In the genomic region with DNA sequence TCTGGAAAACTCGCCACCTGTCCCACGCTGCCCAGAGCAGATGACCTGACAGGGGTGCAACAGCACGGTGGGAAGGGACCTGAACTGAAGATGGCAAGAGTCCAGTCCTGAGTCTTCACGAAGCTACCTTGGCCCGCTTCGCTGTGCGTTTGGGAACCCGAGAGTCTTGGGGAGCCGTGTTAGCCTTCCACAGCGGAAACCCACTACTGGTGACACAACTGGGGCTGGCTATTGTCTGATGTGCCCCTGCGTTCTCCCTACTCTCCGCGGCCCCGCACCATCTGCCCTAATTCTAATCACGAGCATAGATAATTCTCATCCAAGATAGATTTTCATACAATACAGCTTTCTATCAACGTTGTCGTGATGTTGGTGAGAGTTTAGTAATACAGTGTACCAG, we compare ENCODE assay signal across 9 mouse cellular contexts. TPM values are rescaled to one million over a fixed set of nuclear protein-coding genes. Genes with fewer than 3 reads are reported as not detected.
DNase-seq lines count a peak whose midpoint lies in the region; ATAC-seq and TF ChIP-seq lines count a peak whose summit lies in the region.
"Had no signal": no experiment of that assay in that cellular context is flagged by ENCODE, and none has a peak within 500 bp of the region (broad histone marks: within the 10 kb centered on the region; RNA-seq: fewer than 3 reads in every experiment).

No protein-coding gene starts in this region.

- H3K4me1 ChIP-seq in embryonic facial prominence, embryonic 12.5 days: peaks cover 11% of the 10 kb centered on the region; the same call in 1 of the 2 replicates
- peaks cover 20% of the 10 kb centered on the region for H3K4me1 ChIP-seq in limb, embryonic 10.5 days
- H3K4me1 ChIP-seq in neural tube, embryonic 14.5 days (ENCODE audit: control insufficient read depth, insufficient read depth, low read length): peaks cover 9% of the 10 kb centered on the region; the same call in 1 of the 2 replicates

- TF ChIP-seq CTCF in layer of hippocampus, adult 2 months (conservative IDR thresholded peaks at IDR 0.05): no peak

- peak; percentile 8; the same call in 1 of the 2 replicates for ATAC-seq in embryonic facial prominence, embryonic 12.5 days (ENCODE audit: insufficient number of reproducible peaks, insufficient read depth, low FRiP score, low TSS enrichment)
- peak; percentile 41 for ATAC-seq in neural tube, embryonic 14.5 days (ENCODE audit: low read depth)

- H3K4me2 ChIP-seq in embryonic facial prominence, embryonic 12.5 days (replicated peaks): peak overlapping the region; percentile 86
- peak overlapping the region; percentile 71 for H3K4me2 ChIP-seq in neural tube, embryonic 14.5 days (ENCODE audit: low read depth, low read length)

- DNase-seq in layer of hippocampus, adult 2 months (ENCODE audit: low spot score in 2 of 2): peak in 1 of 2 experiments; percentile 25
- DNase-seq in layer of hippocampus, adult 9-11 months: no peak
- no peak for DNase-seq in limb, embryonic 10.5 days (ENCODE audit: low spot score)
- no peak for DNase-seq in spleen, postnatal 10 days (ENCODE audit: low spot score in 2 of 2)
- no peak for DNase-seq in cerebellum, adult 9-10 months
- no peak for DNase-seq in retina, embryonic 14.5 days (ENCODE audit: low spot score)

- peak overlapping the region; percentile 66 for H3K9ac ChIP-seq in embryonic facial prominence, embryonic 12.5 days
- peak overlapping the region; percentile 75 for H3K9ac ChIP-seq in neural tube, embryonic 14.5 days (replicated peaks; ENCODE audit: low read depth, low read length)

- peaks cover 8% of the 10 kb centered on the region; the same call in 1 of the 2 replicates for H3K27me3 ChIP-seq in embryonic facial prominence, embryonic 12.5 days
- H3K27me3 ChIP-seq in limb, embryonic 10.5 days (ENCODE audit: low read depth, poor library complexity, severe bottlenecking): peaks cover 11% of the 10 kb centered on the region
- no peaks in the 10 kb centered on the region for H3K27me3 ChIP-seq in neural tube, embryonic 14.5 days (ENCODE audit: control insufficient read depth, insufficient read depth, low read length)

- 16% methylated on average over 17 of the region's 17 CpGs for WGBS in embryonic facial prominence, embryonic 12.5 days
- 24% methylated on average over 17 of the region's 17 CpGs for WGBS in limb, embryonic 10.5 days
- WGBS in neural tube, embryonic 14.5 days: 13% methylated on average over 17 of the region's 17 CpGs

- H3K4me3 ChIP-seq in layer of hippocampus, adult 2 months: peak overlapping the region; percentile 87
- peak overlapping the region; percentile 64 for H3K4me3 ChIP-seq in embryonic facial prominence, embryonic 12.5 days
- peak overlapping the region; percentile 61 for H3K4me3 ChIP-seq in limb, embryonic 10.5 days
- H3K4me3 ChIP-seq in neural tube, embryonic 14.5 days (ENCODE audit: low read depth, low read length): peak overlapping the region; percentile 62

- H3K36me3 ChIP-seq in embryonic facial prominence, embryonic 12.5 days: no peaks in the 10 kb centered on the region
- no peaks in the 10 kb centered on the region for H3K36me3 ChIP-seq in limb, embryonic 10.5 days
- H3K36me3 ChIP-seq in neural tube, embryonic 14.5 days (ENCODE audit: control insufficient read depth, insufficient read depth, low read length): no peaks in the 10 kb centered on the region

- H3K27ac ChIP-seq in layer of hippocampus, adult 2 months: peak overlapping the region; percentile 89
- no peak overlapping the region for H3K27ac ChIP-seq in embryonic facial prominence, embryonic 12.5 days
- no peak overlapping the region for H3K27ac ChIP-seq in limb, embryonic 10.5 days
- peak overlapping the region; percentile 77 for H3K27ac ChIP-seq in neural tube, embryonic 14.5 days (ENCODE audit: low read depth, low read length)

- H3K9me3 ChIP-seq in embryonic facial prominence, embryonic 12.5 days: no peaks in the 10 kb centered on the region
- no peaks in the 10 kb centered on the region for H3K9me3 ChIP-seq in limb, embryonic 10.5 days (replicated peaks)
- no peaks in the 10 kb centered on the region for H3K9me3 ChIP-seq in neural tube, embryonic 14.5 days (ENCODE audit: control insufficient read depth, low read length)

RNA-seq across cellular contexts. Expression of a gene that starts 0.5 kb away (rescaled TPM):
- 10 to 100 TPM; 47.3 to 54.1 TPM for total RNA-seq in layer of hippocampus, adult 2 months (2021)
- 13.5 and 14.1 TPM in 2 replicates for polyA plus RNA-seq in embryonic facial prominence, embryonic 12.5 days (2016; fragmentation: Nextera tagmentation; extraction: Ambion mirVana)
- polyA plus RNA-seq in limb, embryonic 10.5 days (2016; fragmentation: Nextera tagmentation; extraction: Ambion mirVana): 12.1 and 12.7 TPM in 2 replicates
- 35.8 and 46.3 TPM in 2 replicates for polyA plus RNA-seq in neural tube, embryonic 14.5 days (2014; fragmentation: Nextera tagmentation; extraction: Ambion mirVana)

RNA-seq across cellular contexts. Expression of a gene that starts 32.3 kb away (rescaled TPM):
- total RNA-seq in layer of hippocampus, adult 2 months (2021): under 1 TPM; 0.44 to 0.61 TPM
- 0.26 and 0.64 TPM in 2 replicates for polyA plus RNA-seq in embryonic facial prominence, embryonic 12.5 days (2016; fragmentation: Nextera tagmentation; extraction: Ambion mirVana)
- not detected in 2 replicates for polyA plus RNA-seq in limb, embryonic 10.5 days (2016; fragmentation: Nextera tagmentation; extraction: Ambion mirVana)
- polyA plus RNA-seq in neural tube, embryonic 14.5 days (2014; fragmentation: Nextera tagmentation; extraction: Ambion mirVana): 0.43 and 0.76 TPM in 2 replicates
- total RNA-seq: monocyte, adult 5-6 weeks had no signal

Comparison
In these comparisons a context has a peak if more than half of its experiments do, and no peak if none do; other contexts are left out.
1. H3K27ac ChIP-seq: peak in layer of hippocampus, adult 2 months (single experiment) and neural tube, embryonic 14.5 days (single experiment); none in embryonic facial prominence, embryonic 12.5 days (single experiment) and limb, embryonic 10.5 days (single experiment).
2. Peak in every context shown above with its lines, with median percentiles within 50 percentile points of each other: H3K4me3 ChIP-seq.